Mouse (Mus musculus) ES-E14 (cell line): ENCODE measurements at regions not wholly inside any gene's neighbourhood (a gene's known extent, or its start where the extent isn't known, plus 50 kb on each side); places are given as distances from the start of the nearest gene placed in this dataset.

Experiments
- DNase-seq: peaks from one replicate; pipeline ENCODE4 v3.0.0-alpha.2; 2013; ENCODE audit warnings: low read depth, low spot score
- H3K27ac ChIP-seq: 2 replicates; pipeline ENCODE4 v1.5.1; 2012; ENCODE audit warnings: low read depth, mild to moderate bottlenecking, low read length, moderate library complexity, mixed read lengths; ENCODE audit not compliant: poor library complexity, insufficient read depth, severe bottlenecking
- H3K36me3 ChIP-seq: 2 replicates; pipeline ENCODE4 v1.6.1; 2012; ENCODE audit warnings: mild to moderate bottlenecking, low read length, moderate library complexity, mixed read lengths; ENCODE audit not compliant: control insufficient read depth, poor library complexity, insufficient read depth, severe bottlenecking
- H3K4me1 ChIP-seq, 2 experiments: fragments of 150-350 bp in 1 of 2; sonication (generic) in 1 of 2; 2 replicates each; pipeline ENCODE4 v1.6.1; 2012; ENCODE audit warnings: low read length in 2 of 2, mild to moderate bottlenecking in 1 of 2, mixed read lengths in 1 of 2; ENCODE audit not compliant: control insufficient read depth in 2 of 2, insufficient read depth in 2 of 2, poor library complexity in 1 of 2
- H3K4me3 ChIP-seq, 2 experiments: fragments of 150-350 bp in 1 of 2; sonication (generic) in 1 of 2; 2 replicates each; pipeline ENCODE4 v1.5.1; 2012; ENCODE audit warnings: low read length in 2 of 2, low read depth in 1 of 2, mild to moderate bottlenecking in 1 of 2, mixed read lengths in 1 of 2; ENCODE audit not compliant: insufficient read depth in 1 of 2, poor library complexity in 1 of 2, severe bottlenecking in 1 of 2
- H3K9ac ChIP-seq: 2 replicates; pipeline ENCODE4 v1.6.1; 2012; ENCODE audit warnings: low read depth, mild to moderate bottlenecking, low read length, mixed read lengths; ENCODE audit not compliant: poor library complexity, insufficient read depth, severe bottlenecking
- H3K9me3 ChIP-seq: fragments of 150-350 bp; sonication (generic); 2 replicates; pipeline ENCODE4 v1.6.1; 2012; ENCODE audit warnings: low read depth, mild to moderate bottlenecking, low read length; ENCODE audit not compliant: control insufficient read depth, insufficient read depth
- CHD2 ChIP-seq: IDR thresholded peaks from 2 replicates; pipeline ENCODE4 v1.6.1; 2014; ENCODE audit warnings: mild to moderate bottlenecking, low read depth, low read length, inconsistent platforms
- HCFC1 ChIP-seq: IDR thresholded peaks from 2 replicates; pipeline ENCODE4 v1.6.1; 2012; ENCODE audit warnings: low read length, inconsistent platforms, borderline replicate concordance; ENCODE audit not compliant: insufficient read depth
- MAFK ChIP-seq: IDR thresholded peaks from 2 replicates; pipeline ENCODE4 v1.6.1; 2014; ENCODE audit warnings: mild to moderate bottlenecking, low read depth, low read length, inconsistent platforms; ENCODE audit not compliant: insufficient read depth
- ZC3H11A ChIP-seq: IDR thresholded peaks from 2 replicates; pipeline ENCODE4 v1.6.1; 2012; ENCODE audit warnings: low read depth, mild to moderate bottlenecking, inconsistent platforms, low read length, borderline replicate concordance
- ZNF384 ChIP-seq: IDR thresholded peaks from 2 replicates; pipeline ENCODE4 v1.6.1; 2012; ENCODE audit warnings: low read depth, low read length, inconsistent platforms
- in situ Hi-C, 2 experiments: fragments of 600-800 bp; cut with MboI; formaldehyde crosslinking; loops; one replicate each; pipeline ENCODE4 v1.15.1; 2025; ENCODE audit warnings: low sequenced_read_pairs in 2 of 2, inconsistent platforms in 1 of 2; ENCODE audit not compliant: unreplicated experiment in 2 of 2

DNA sequence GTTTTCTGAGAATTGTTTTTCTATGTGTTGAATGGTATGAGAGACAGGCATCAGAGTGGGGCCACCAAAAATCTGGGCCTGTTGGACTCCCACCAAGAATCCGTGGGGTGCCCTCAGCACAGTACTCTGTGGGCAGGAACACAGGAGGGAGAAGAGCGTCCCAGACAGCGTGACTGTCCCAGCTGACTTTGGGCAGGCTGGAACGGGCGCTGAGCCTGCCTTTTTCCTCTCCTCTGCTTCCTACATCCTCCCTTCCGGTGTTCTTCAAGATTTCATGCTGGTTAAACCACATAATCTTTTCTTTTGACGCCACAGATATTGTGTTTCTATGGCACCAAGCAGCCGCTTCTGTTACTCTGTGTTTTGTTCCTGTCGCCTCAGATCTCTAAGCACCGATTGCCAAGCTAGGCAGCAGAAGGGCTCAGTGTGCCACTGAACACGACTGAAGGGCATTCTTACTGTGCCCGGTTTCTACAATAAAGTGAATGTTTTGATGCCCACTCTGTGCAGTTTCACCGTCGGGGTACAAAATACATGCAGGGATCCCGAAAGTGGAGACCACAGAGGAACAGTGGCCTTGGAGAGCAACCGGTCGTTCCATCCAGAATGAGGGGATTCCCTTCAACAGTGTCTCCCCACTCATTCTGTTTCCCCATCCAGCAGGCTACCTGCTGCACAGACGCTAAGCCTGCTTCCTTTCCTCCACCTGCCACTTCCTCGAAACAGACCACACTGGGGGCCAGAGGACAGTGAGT lies 124.6 kb upstream of the Igfbp7 start:
- H3K9me3 ChIP-seq = no peaks in the 10 kb centered on the region
- no peak overlapping the region for H3K4me3 ChIP-seq
- H3K4me1 ChIP-seq = no peaks in the 10 kb centered on the region
- no peak overlapping the region for H3K9ac ChIP-seq
- in situ Hi-C loops = no loop called here
- TF ChIP-seq HCFC1 = no peak
- TF ChIP-seq ZNF384 = no peak
- TF ChIP-seq MAFK = no peak
- no peak for TF ChIP-seq CHD2
- no peak for TF ChIP-seq ZC3H11A
- DNase-seq = no peak
- H3K27ac ChIP-seq = no peak overlapping the region
- no peaks in the 10 kb centered on the region for H3K36me3 ChIP-seq

DNA sequence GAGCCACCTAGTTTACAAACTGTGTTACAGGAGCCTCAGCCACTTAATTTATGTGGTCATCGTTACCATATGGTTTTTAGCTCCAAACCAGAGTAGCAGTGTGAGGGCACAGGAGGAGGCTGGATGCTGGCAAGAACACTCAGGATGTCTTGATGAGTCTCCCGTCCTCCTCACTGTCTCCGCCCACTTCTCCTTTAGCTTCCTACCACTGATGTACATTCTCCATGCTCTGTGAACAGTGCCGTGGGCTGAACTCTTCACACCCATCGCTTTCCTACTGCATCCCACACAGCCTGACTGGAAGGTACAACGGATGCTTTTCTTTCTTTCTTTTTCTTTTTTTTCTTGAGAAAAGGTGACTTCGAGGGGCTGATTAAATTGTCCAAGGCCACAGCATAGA lies 122.5 kb upstream of the Igfbp7 start:
- DNase-seq = no peak
- no peaks in the 10 kb centered on the region for H3K4me1 ChIP-seq
- H3K27ac ChIP-seq = no peak overlapping the region
- in situ Hi-C loops = no loop called here
- H3K4me3 ChIP-seq = no peak overlapping the region
- TF ChIP-seq HCFC1 = no peak
- no peak for TF ChIP-seq CHD2
- H3K36me3 ChIP-seq = no peaks in the 10 kb centered on the region
- H3K9ac ChIP-seq = no peak overlapping the region
- H3K9me3 ChIP-seq = no peaks in the 10 kb centered on the region

DNA sequence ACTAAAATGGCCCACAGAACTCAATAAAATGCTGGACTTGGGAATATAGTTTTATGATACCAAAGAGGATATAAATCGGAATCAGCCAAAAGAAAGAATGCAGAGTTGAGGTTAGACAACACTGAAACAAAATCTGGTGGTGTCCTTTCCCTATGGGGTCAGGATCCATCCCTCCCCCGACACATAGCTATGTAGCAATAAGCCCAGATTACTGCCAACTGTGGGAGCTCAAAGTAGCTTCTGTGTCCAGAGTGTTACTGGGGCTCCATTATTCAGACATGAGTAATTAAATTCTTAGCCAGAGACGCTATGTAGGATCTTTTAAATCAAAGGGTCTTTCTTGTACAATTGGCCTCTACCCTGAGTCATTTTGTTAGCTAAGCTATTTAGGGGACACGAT lies 109.4 kb upstream of the Igfbp7 start:
- Histone ChIP-seq H3K4me3 (no peak overlapping the region), H3K4me1 (no peaks in the 10 kb centered on the region), H3K9me3 (no peaks in the 10 kb centered on the region), H3K27ac (no peak overlapping the region), H3K36me3 (no peaks in the 10 kb centered on the region), H3K9ac (no peak overlapping the region)
- TF ChIP-seq ZNF384 (no peak), HCFC1 (no peak), MAFK (no peak)
- DNase-seq = no peak
- in situ Hi-C loops = no loop called here

DNA sequence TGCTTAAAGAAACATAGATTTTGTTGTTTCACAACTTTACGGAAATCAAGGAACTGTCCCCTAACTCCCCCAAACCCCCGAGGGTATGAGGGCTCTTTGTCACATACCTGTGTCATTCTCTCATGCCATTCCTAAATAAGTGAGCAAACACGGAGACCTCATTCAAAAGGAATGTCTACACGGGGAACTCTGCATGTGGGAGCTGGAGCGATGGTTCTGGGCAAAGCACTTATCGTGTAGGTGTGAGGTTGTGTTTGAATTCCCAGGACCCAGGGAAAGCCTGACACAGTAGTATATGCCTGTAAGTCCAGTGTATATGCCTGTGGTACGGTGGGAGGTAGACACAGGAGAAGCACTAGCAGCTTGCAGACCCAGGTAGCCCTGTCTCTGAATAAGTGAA lies 107.6 kb upstream of the Igfbp7 start:
- Histone ChIP-seq H3K4me3 (no peak overlapping the region), H3K36me3 (no peaks in the 10 kb centered on the region), H3K27ac (no peak overlapping the region), H3K4me1 (no peaks in the 10 kb centered on the region), H3K9ac (no peak overlapping the region), H3K9me3 (no peaks in the 10 kb centered on the region)
- DNase-seq = no peak
- TF ChIP-seq ZC3H11A (no peak), HCFC1 (no peak), MAFK (no peak), CHD2 (no peak), ZNF384 (no peak)
- in situ Hi-C loops = no loop called here

DNA sequence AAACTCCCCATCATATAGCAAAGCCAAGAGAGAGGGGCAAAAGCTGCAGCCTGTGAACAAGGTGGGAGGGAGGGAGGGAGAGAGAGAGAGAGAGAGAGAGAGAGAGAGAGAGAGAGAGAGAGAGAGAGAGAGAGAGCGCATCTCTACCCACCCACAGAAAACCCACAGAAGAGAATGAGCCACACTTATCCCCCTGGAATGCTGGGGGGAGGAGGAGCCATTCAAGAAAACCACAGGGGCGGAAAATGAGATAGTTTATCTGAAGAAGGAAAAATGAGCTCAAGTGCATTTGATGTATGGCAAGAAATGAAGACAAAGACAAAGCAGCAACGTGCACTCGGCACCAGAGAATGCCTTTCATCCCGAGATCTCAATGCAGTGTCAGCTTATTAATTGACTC lies 94.8 kb upstream of the Igfbp7 start:
- H3K36me3 ChIP-seq = no peaks in the 10 kb centered on the region
- no peak overlapping the region for H3K27ac ChIP-seq
- TF ChIP-seq ZNF384 (no peak), MAFK (no peak), CHD2 (no peak), HCFC1 (no peak), ZC3H11A (no peak)
- H3K9me3 ChIP-seq = no peaks in the 10 kb centered on the region
- in situ Hi-C loops = no loop called here
- no peak overlapping the region for H3K4me3 ChIP-seq
- H3K4me1 ChIP-seq = no peaks in the 10 kb centered on the region
- H3K9ac ChIP-seq = no peak overlapping the region
- DNase-seq = no peak
